Mouse (Mus musculus): ENCODE measurements around the gene Ubtd2.
"Not testable (repeated sequence)": the region's sequence is repeated elsewhere in the genome, so short reads cannot be mapped to it uniquely, and the experiment has no call there.

Gene Ubtd2

GRCm38 (mm10) chr11:32464282-32464681 is 9.1 kb downstream of the Ubtd2 start:
- no peak for DNase-seq (ENCODE audit: low spot score in 2 of 2)

- DNase-seq (ENCODE audit: low spot score in 2 of 2), result no peak
Measured at GRCm38 (mm10) chr11:32471925-32472324, 16.8 kb downstream of the Ubtd2 start.

GRCm38 (mm10) chr11:32474725-32475124 is 19.6 kb downstream of the Ubtd2 start:
- no peak for DNase-seq (ENCODE audit: low spot score in 2 of 2)

GRCm38 (mm10) chr11:32475487-32476236 is 20.5 kb downstream of the Ubtd2 start:
- DNase-seq (ENCODE audit: low spot score in 2 of 2), result no peak

GRCm38 (mm10) chr11:32481525-32481924 is 26.4 kb downstream of the Ubtd2 start:
- DNase-seq (ENCODE audit: low spot score in 2 of 2), result no peak

- no peak for DNase-seq (ENCODE audit: low spot score in 2 of 2)
Measured at GRCm38 (mm10) chr11:32485290-32485689, 30.1 kb downstream of the Ubtd2 start.

GRCm38 (mm10) chr11:32486621-32487020 is 31.5 kb downstream of the Ubtd2 start:
- DNase-seq (ENCODE audit: low spot score in 2 of 2), result no peak

GRCm38 (mm10) chr11:32487501-32487900 is 32.3 kb downstream of the Ubtd2 start:
- no peak for DNase-seq (ENCODE audit: low spot score in 2 of 2)

GRCm38 (mm10) chr11:32488344-32488743 is 33.2 kb downstream of the Ubtd2 start:
- no peak for DNase-seq (ENCODE audit: low spot score in 2 of 2)

- peak in 1 of 2 experiments; percentile 8 for DNase-seq (ENCODE audit: low spot score in 2 of 2)
Measured at GRCm38 (mm10) chr11:32488808-32489670, 33.9 kb downstream of the Ubtd2 start.

GRCm38 (mm10) chr11:32491079-32491478 is 35.9 kb downstream of the Ubtd2 start:
- DNase-seq (ENCODE audit: low spot score in 2 of 2), result no peak

GRCm38 (mm10) chr11:32493312-32493711 is 38.1 kb downstream of the Ubtd2 start:
- no peak for DNase-seq (ENCODE audit: low spot score in 2 of 2)

- DNase-seq (ENCODE audit: low spot score in 2 of 2), result no peak
Measured at GRCm38 (mm10) chr11:32495283-32495682, 40.1 kb downstream of the Ubtd2 start.

- DNase-seq (ENCODE audit: low spot score in 2 of 2), result peak; percentile 84 to 85
Measured at GRCm38 (mm10) chr11:32498757-32499535, 43.8 kb downstream of the Ubtd2 start.

GRCm38 (mm10) chr11:32499931-32500330 is 44.8 kb downstream of the Ubtd2 start:
- DNase-seq (ENCODE audit: low spot score in 2 of 2), result no peak

- no peak for DNase-seq (ENCODE audit: low spot score in 2 of 2)
Measured at GRCm38 (mm10) chr11:32503711-32504110, 48.5 kb downstream of the Ubtd2 start.

- no peak for DNase-seq (ENCODE audit: low spot score in 2 of 2)
Measured at GRCm38 (mm10) chr11:32505091-32505739, 50.0 kb downstream of the Ubtd2 start.

- no peak for DNase-seq (ENCODE audit: low spot score in 2 of 2)
Measured at GRCm38 (mm10) chr11:32510930-32511329, 55.8 kb downstream of the Ubtd2 start.

- not testable (repeated sequence) for DNase-seq (ENCODE audit: low spot score in 2 of 2)
Measured at GRCm38 (mm10) chr11:32514853-32515252, 59.7 kb downstream of the Ubtd2 start.

GRCm38 (mm10) chr11:32516091-32516490 is 60.9 kb downstream of the Ubtd2 start:
- DNase-seq (ENCODE audit: low spot score in 2 of 2), result no peak

- peak; percentile 61 to 78 for DNase-seq (ENCODE audit: low spot score in 2 of 2)
Measured at GRCm38 (mm10) chr11:32516916-32517712, 61.9 kb downstream of the Ubtd2 start.

Measured in right cerebral cortex, postnatal 10 days (tissue).